Mouse (Mus musculus) MEL (cell line): Measurements from ENCODE around the gene Pla2g7.

Experiments used
- CTCF ChIP-seq, 3 experiments: IDR thresholded peaks in 2 of 3; conservative IDR thresholded peaks in 1 of 3; 2 replicates each; pipeline ENCODE4 v1.5.1; 2011 to 2012; ENCODE audit warnings: low read length in 3 of 3, low read depth in 2 of 3, mild to moderate bottlenecking in 2 of 3, improper control_type of control experiment in 1 of 3, inconsistent platforms in 1 of 3, mixed read lengths in 1 of 3, moderate library complexity in 1 of 3; ENCODE audit not compliant: control insufficient read depth in 1 of 3, insufficient read depth in 1 of 3, poor library complexity in 1 of 3, severe bottlenecking in 1 of 3
- HCFC1 ChIP-seq: IDR thresholded peaks from 2 replicates; pipeline ENCODE4 v1.6.1; 2012; ENCODE audit warnings: low read depth, mild to moderate bottlenecking, inconsistent platforms, low read length, improper control_type of control experiment, moderate library complexity
- MAX ChIP-seq: IDR thresholded peaks from 2 replicates; pipeline ENCODE4 v1.6.1; 2011; ENCODE audit warnings: low read length, improper control_type of control experiment
- MXI1 ChIP-seq: IDR thresholded peaks from 2 replicates; pipeline ENCODE4 v1.6.1; 2011; ENCODE audit warnings: mild to moderate bottlenecking, low read depth, low read length, improper control_type of control experiment
- MYB ChIP-seq: IDR thresholded peaks from 2 replicates; pipeline ENCODE4 v1.6.1; 2011; ENCODE audit warnings: mild to moderate bottlenecking, low read depth, low read length, improper control_type of control experiment
- POLR2A ChIP-seq, 2 experiments: IDR thresholded peaks; 2 replicates each; pipeline ENCODE4 v1.6.1; 2011 to 2012; ENCODE audit warnings: low read length in 2 of 2, mild to moderate bottlenecking in 2 of 2, control low read depth in 1 of 2, improper control_type of control experiment in 1 of 2, low read depth in 1 of 2, moderate library complexity in 1 of 2; ENCODE audit not compliant: control insufficient read depth in 1 of 2, insufficient read depth in 1 of 2, poor library complexity in 1 of 2
- POLR2AphosphoS5 ChIP-seq: IDR thresholded peaks from 2 replicates; pipeline ENCODE4 v1.6.1; 2012; ENCODE audit warnings: low read depth, borderline replicate concordance, mild to moderate bottlenecking, inconsistent platforms, low read length, moderate library complexity, mixed read lengths
- RAD21 ChIP-seq: IDR thresholded peaks from 2 replicates; pipeline ENCODE4 v1.6.1; 2011; ENCODE audit warnings: mild to moderate bottlenecking, low read depth, low read length, improper control_type of control experiment
- SIN3A ChIP-seq: IDR thresholded peaks from 2 replicates; pipeline ENCODE4 v1.6.1; 2012; ENCODE audit warnings: low read length, improper control_type of control experiment, inconsistent platforms
- UBTF ChIP-seq: IDR thresholded peaks from 2 replicates; pipeline ENCODE4 v1.6.1; 2012; ENCODE audit warnings: low read depth, mild to moderate bottlenecking, inconsistent platforms, low read length, improper control_type of control experiment, moderate library complexity, borderline replicate concordance; ENCODE audit not compliant: insufficient read depth
- ZC3H11A ChIP-seq: IDR thresholded peaks from 2 replicates; pipeline ENCODE4 v1.6.1; 2012; ENCODE audit warnings: low read depth, mild to moderate bottlenecking, inconsistent platforms, low read length, improper control_type of control experiment

DNA sequence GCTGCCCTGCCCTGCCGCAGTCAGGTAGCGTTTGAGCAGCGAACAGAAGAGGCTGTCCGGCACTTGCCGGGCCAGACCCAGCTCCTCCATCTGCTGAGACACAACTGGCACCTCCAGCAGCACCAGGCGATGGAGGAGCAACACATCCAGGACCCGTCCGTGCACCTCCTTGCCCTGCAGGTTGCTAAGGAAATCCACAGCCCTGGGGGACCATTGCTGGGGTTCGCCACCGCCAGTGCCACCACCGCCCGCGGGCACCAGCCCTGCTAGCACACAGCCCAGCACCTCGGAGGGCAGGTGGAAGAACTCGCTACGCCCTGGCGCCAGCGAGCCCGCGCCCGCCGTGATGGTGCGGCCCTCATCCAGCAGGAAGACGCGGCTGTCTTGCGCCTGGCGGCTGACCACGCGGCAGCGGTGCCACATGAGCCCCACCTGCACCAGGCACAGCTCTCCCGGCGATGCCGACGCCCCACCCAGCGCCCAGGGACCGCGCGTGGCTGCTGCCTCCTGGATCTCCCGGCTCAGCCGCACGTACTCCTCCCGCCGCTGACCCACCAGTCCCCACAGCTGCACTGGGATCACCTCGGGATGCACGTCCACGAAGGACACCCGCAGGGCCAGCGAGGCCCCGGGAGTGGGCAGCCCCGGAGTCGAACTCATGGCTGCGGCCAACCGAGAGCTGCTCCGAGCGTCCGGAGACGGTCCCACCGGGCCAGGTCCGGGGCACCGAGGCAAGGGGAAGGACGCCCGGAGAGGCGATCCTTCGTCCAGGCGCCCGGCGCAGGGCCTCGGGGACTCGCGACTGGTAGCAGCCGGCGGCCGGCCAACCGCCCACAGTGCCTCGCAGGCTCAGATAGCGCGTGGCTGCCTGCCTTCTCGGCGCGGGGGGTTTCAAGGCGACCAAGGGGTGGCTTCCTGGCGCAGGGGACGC, 61.9 kb downstream of the Pla2g7 start, which contains the start of gene Tdrd6:
- TF ChIP-seq POLR2A (IDR thresholded peaks at IDR 0.05; ENCODE audit: control insufficient read depth in 1 of 2, insufficient read depth in 1 of 2, low read depth in 1 of 2, low read length in 2 of 2, poor library complexity in 1 of 2) (no peak), CTCF (IDR thresholded peaks at IDR 0.05 in 2 of 3, conservative IDR thresholded peaks at IDR 0.05 in 1 of 3; ENCODE audit: control insufficient read depth in 1 of 3, insufficient read depth in 1 of 3, low read depth in 2 of 3, low read length in 3 of 3, poor library complexity in 1 of 3, severe bottlenecking in 1 of 3) (no peak), RAD21 (no peak), SIN3A (no peak), MAX (no peak), MXI1 (no peak), POLR2AphosphoS5 (no peak), UBTF (no peak), HCFC1 (no peak), MYB (no peak), ZC3H11A (no peak)
